Mouse (Mus musculus) cerebellum, adult 2 months (tissue): ENCODE measurements around the gene Ripor1. TPM values are rescaled to one million over a fixed set of nuclear protein-coding genes. Genes with fewer than 3 reads are reported as not detected.

Experiments
- DNase-seq, 2 experiments: peaks; one replicate each; pipeline ENCODE4 v3.0.0; 2021
- H3K27ac ChIP-seq: fragments of 200-500 bp; 2 replicates; pipeline ENCODE4 v1.5.1; 2012; ENCODE audit warnings: low read length, control low read depth, inconsistent platforms; ENCODE audit not compliant: insufficient read depth
- H3K27me3 ChIP-seq: fragments of 200-500 bp; 2 replicates; pipeline ENCODE4 v1.6.1; 2012; ENCODE audit warnings: inconsistent platforms, mild to moderate bottlenecking, low read length, moderate library complexity; ENCODE audit not compliant: control insufficient read depth, insufficient read depth
- H3K4me1 ChIP-seq: fragments of 200-500 bp; 2 replicates; pipeline ENCODE4 v1.6.1; 2011; ENCODE audit warnings: low read length; ENCODE audit not compliant: control insufficient read depth, insufficient read depth
- H3K4me3 ChIP-seq: fragments of 200-500 bp; replicated peaks from 2 replicates; pipeline ENCODE3; 2011; ENCODE audit warnings: mild to moderate bottlenecking, low read depth, low read length, control low read depth; ENCODE audit not compliant: insufficient read depth
- CTCF ChIP-seq: fragments of 200-500 bp; IDR thresholded peaks from 2 replicates; pipeline ENCODE4 v1.5.1; 2011; ENCODE audit warnings: low read depth, mild to moderate bottlenecking, control low read depth, low read length, moderate library complexity, borderline replicate concordance; ENCODE audit not compliant: insufficient read depth
- POLR2A ChIP-seq: fragments of 200-500 bp; IDR thresholded peaks from 2 replicates; pipeline ENCODE4 v1.6.1; 2011; ENCODE audit warnings: low read length, control low read depth, borderline replicate concordance; ENCODE audit not compliant: insufficient read depth
- WGBS: fragments of 180-500 bp; shearing (Covaris S2); methylation state at CpG from one replicate; pipeline ENCODE4 v1.1.7; 2018; 5-methylcytosine and 5-hydroxymethylcytosine counted together
- polyA plus RNA-seq: library from polyadenylated mRNA; depleted of rRNA; stranded (reverse); fragments of >200 nt; gene quantifications from 2 replicates; pipeline ENCODE4 v1.2.3, GENCODE M21; 2012

Gene Ripor1
- polyA plus RNA-seq, 1 experiment, result 33.4 TPM

DNA sequence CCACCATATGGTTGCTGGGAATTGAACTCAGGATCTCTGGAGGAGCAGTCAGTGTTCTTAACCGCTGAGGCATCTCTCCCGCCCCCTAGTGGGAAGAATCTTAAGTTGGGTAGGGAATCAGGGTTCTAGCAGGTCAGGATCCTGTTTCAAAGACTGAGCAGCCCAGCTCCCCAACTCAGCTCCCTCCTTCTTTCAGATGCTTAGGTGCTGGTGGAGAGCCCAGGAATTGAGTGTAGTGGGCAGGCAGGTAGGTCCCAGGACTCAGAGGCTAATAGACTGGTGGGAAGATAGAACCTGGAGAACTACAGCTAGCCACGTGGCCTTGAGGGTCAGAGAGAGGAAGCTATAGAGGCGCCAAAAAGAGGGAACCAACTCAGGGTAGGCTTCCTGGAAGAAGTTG lies 2.6 kb downstream of the Ripor1 start:
- TF ChIP-seq CTCF (0 out of 2 replicates have a peak, but pooled peaks have one; percentile 24), POLR2A (no peak)
- Histone ChIP-seq H3K4me1 (peaks cover 10% of the 10 kb centered on the region), H3K27me3 (no peaks in the 10 kb centered on the region), H3K27ac (no peak overlapping the region), H3K4me3 (no peak overlapping the region)
- peak; percentile 29 to 49 for DNase-seq
- WGBS, result 33% methylated on average over 4 of the region's 4 CpGs

DNA sequence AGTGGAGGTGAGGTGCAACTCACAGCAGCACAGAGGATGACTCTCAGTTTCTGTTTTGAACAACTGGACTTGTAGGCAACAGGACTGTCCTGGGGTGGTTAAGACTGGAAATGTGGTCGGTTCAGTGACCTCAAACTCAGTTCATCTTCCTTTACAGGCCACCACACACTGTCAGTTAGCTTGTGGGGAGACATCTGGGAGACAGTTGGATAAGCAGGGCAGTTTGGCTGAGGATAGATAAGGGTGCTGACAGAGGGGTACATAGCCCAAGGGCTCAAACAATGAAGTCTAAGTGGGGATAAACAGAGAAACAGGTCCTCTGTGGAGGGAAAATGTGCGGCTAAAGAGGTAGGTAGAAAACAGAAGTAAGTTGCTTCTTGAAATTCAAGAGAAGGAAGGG lies 4.3 kb downstream of the Ripor1 start:
- peaks cover 17% of the 10 kb centered on the region for H3K4me1 ChIP-seq

GRCm38 (mm10) chr8:105609771-105610170 lies 4.7 kb downstream of the Ripor1 start:
- TF ChIP-seq POLR2A (no peak), CTCF (no peak)
- Histone ChIP-seq H3K27ac (no peak overlapping the region), H3K4me1 (peaks cover 17% of the 10 kb centered on the region), H3K4me3 (no peak overlapping the region), H3K27me3 (no peaks in the 10 kb centered on the region)
- WGBS, result 81% methylated on average over 4 of the region's 4 CpGs
- no peak for DNase-seq

More for the DNA sequence above, 4.3 kb downstream of the Ripor1 start:
- no peak for DNase-seq
- TF ChIP-seq CTCF (no peak), POLR2A (no peak)
- WGBS, result 81% methylated on average over 2 of the region's 2 CpGs
- Histone ChIP-seq H3K27ac (no peak overlapping the region), H3K27me3 (no peaks in the 10 kb centered on the region), H3K4me3 (no peak overlapping the region)

GRCm38 (mm10) chr8:105611836-105612235 lies 6.8 kb downstream of the Ripor1 start:
- DNase-seq, result peak in 1 of 2 experiments; percentile 34
- no peak for TF ChIP-seq POLR2A
- TF ChIP-seq CTCF, result no peak
- no peak overlapping the region for H3K4me3 ChIP-seq
- no peak overlapping the region; the same call in 1 of the 2 replicates for H3K27ac ChIP-seq
- peaks cover 16% of the 10 kb centered on the region for H3K4me1 ChIP-seq
- 31% methylated on average over 9 of the region's 9 CpGs for WGBS
- H3K27me3 ChIP-seq, result no peaks in the 10 kb centered on the region

GRCm38 (mm10) chr8:105613037-105613436 lies 8.0 kb downstream of the Ripor1 start:
- peak; percentile 50 to 57 for DNase-seq
- no peaks in the 10 kb centered on the region for H3K27me3 ChIP-seq
- no peak overlapping the region for H3K27ac ChIP-seq
- H3K4me1 ChIP-seq, result peaks cover 12% of the 10 kb centered on the region
- WGBS, result 4% methylated on average over 20 of the region's 20 CpGs
- TF ChIP-seq CTCF, result no peak
- no peak for TF ChIP-seq POLR2A
- H3K4me3 ChIP-seq, result peak overlapping the region; percentile 26

- H3K27ac ChIP-seq, result no peak overlapping the region
- H3K4me1 ChIP-seq, result peaks cover 12% of the 10 kb centered on the region
- DNase-seq, result no peak
- H3K4me3 ChIP-seq, result peak overlapping the region; percentile 46
- TF ChIP-seq POLR2A, result no peak
- TF ChIP-seq CTCF, result no peak
- no peaks in the 10 kb centered on the region for H3K27me3 ChIP-seq
- WGBS, result 11% methylated on average over 50 of the region's 50 CpGs
These were observed 8.9 kb downstream of the Ripor1 start for GRCm38 (mm10) chr8:105613830-105614511.

GRCm38 (mm10) chr8:105615942-105616341 lies 10.9 kb downstream of the Ripor1 start:
- Histone ChIP-seq H3K4me3 (no peak overlapping the region), H3K27ac (no peak overlapping the region), H3K4me1 (peaks cover 12% of the 10 kb centered on the region), H3K27me3 (no peaks in the 10 kb centered on the region)
- TF ChIP-seq POLR2A (no peak), CTCF (no peak)
- DNase-seq, result no peak
- WGBS, result 91% methylated on average over 9 of the region's 9 CpGs
